Comparison of ENCODE assay signal across 16 mouse cellular contexts in genomic region chr14:23896036-23896435, GRCm38 (mm10).
"Had no signal": no experiment of that assay in that cellular context is flagged by ENCODE, and none has a peak within 500 bp of the region (broad histone marks: within the 10 kb centered on the region; RNA-seq: fewer than 3 reads in every experiment).

No protein-coding gene starts in this region.

- H3K27ac ChIP-seq: lung, embryonic 15.5 days; macrophage; midbrain, embryonic 13.5 days; midbrain, embryonic 15.5 days; neural tube, embryonic 12.5 days; stomach, embryonic 15.5 days; stomach, postnatal 0 days had no signal

- DNase-seq: liver, postnatal 0 days; lung, adult 2 months; lung, postnatal 14 days; lung, postnatal 36 days; right cerebral cortex, postnatal 14 days; thymus, adult 2 months; thymus, postnatal 25 days; thymus, postnatal 4 days had no signal

- H3K4me3 ChIP-seq: lung, embryonic 15.5 days; megakaryocyte, embryonic 14.5 days; midbrain, embryonic 13.5 days; midbrain, embryonic 15.5 days; neural tube, embryonic 12.5 days; stomach, embryonic 15.5 days had no signal
